Comparison of ENCODE assay signal across 20 mouse cellular contexts in the genomic region with DNA sequence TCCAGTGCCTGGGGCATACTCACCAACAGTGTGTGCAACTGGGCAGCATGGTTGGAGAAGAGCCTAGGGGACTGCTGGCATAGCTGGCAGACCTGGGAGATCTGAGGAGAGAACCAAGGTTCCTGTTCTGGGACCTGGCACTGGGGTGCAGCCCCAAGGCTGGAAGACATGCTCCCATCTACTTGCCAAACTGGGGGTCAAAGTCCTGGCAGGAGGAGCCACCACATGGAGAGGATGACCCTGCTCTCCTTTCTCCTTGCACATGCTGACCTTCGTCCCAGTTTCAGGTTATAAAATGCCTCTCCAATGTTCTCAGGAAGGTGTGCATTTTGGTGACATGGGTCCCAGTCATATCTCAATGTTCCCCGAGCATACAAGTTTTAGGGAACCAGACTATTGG. TPM values are rescaled to one million over a fixed set of nuclear protein-coding genes. Genes with fewer than 3 reads are reported as not detected.
"Had no signal": no experiment of that assay in that cellular context is flagged by ENCODE, and none has a peak within 500 bp of the region (broad histone marks: within the 10 kb centered on the region; RNA-seq: fewer than 3 reads in every experiment).

No protein-coding gene starts in this region.

- H3K4me2 ChIP-seq: intestine, embryonic 15.5 days; limb, embryonic 13.5 days; lung, embryonic 14.5 days; midbrain, embryonic 12.5 days; midbrain, embryonic 15.5 days; neural tube, embryonic 12.5 days; neural tube, embryonic 15.5 days had no signal

- H3K9me3 ChIP-seq: intestine, embryonic 15.5 days; limb, embryonic 10.5 days; limb, embryonic 13.5 days; midbrain, embryonic 12.5 days; midbrain, embryonic 15.5 days; neural tube, embryonic 12.5 days; neural tube, embryonic 15.5 days had no signal

- H3K4me1 ChIP-seq: intestine, embryonic 15.5 days; limb, embryonic 10.5 days; limb, embryonic 13.5 days; midbrain, embryonic 12.5 days; midbrain, embryonic 15.5 days; neural tube, embryonic 12.5 days; neural tube, embryonic 15.5 days had no signal

- H3K4me3 ChIP-seq: intestine, embryonic 15.5 days; limb, embryonic 10.5 days; limb, embryonic 13.5 days; midbrain, embryonic 12.5 days; midbrain, embryonic 15.5 days; neural tube, embryonic 12.5 days; neural tube, embryonic 15.5 days had no signal

- H3K27me3 ChIP-seq: intestine, embryonic 15.5 days; limb, embryonic 13.5 days; midbrain, embryonic 12.5 days; midbrain, embryonic 15.5 days; neural tube, embryonic 12.5 days; neural tube, embryonic 15.5 days had no signal

- H3K9ac ChIP-seq: intestine, embryonic 15.5 days; limb, embryonic 13.5 days; liver, embryonic 14.5 days; liver, postnatal 0 days; lung, embryonic 14.5 days; midbrain, embryonic 12.5 days; midbrain, embryonic 15.5 days; neural tube, embryonic 12.5 days; neural tube, embryonic 15.5 days had no signal

- H3K27ac ChIP-seq: intestine, embryonic 15.5 days; limb, embryonic 10.5 days; limb, embryonic 13.5 days; liver, embryonic 14.5 days; macrophage; midbrain, embryonic 12.5 days; midbrain, embryonic 15.5 days; neural tube, embryonic 12.5 days; neural tube, embryonic 15.5 days had no signal

- ATAC-seq: hindbrain, embryonic 16.5 days; intestine, embryonic 15.5 days; liver, postnatal 0 days; lung, postnatal 0 days; midbrain, embryonic 15.5 days had no signal

- DNase-seq: liver; liver, postnatal 0 days; lung, embryonic 14.5 days; right cerebral cortex, adult 18-20 months; right cerebral cortex, postnatal 14 days; right cerebral cortex, postnatal 4 days; thymus, postnatal 36 days had no signal

RNA-seq across cellular contexts. Expression of a gene that starts 46.6 kb away (rescaled TPM):
- total RNA-seq: megakaryocyte, adult 5-6 weeks had no signal

RNA-seq across cellular contexts. Expression of a gene that starts 57.1 kb away (rescaled TPM):
- total RNA-seq: megakaryocyte, adult 5-6 weeks had no signal
- polyA plus RNA-seq: limb, embryonic 10.5 days; limb, embryonic 13.5 days; lung, postnatal 0 days; stomach, embryonic 14.5 days had no signal
